Mouse (Mus musculus): ENCODE results near the gene Gatad1.
"Not testable (repeated sequence)": the region's sequence is repeated elsewhere in the genome, so short reads cannot be mapped to it uniquely, and the experiment has no call there.

The Gatad1 gene

GRCm38 (mm10) chr5:3657085-3657484 is at the start of gene Gatad1:
Gene Gatad1, minus strand, starts transcription at chr5:3657185.
- DNase-seq (ENCODE audit: low spot score): no peak

GRCm38 (mm10) chr5:3702180-3702579 is 45.2 kb upstream of the Gatad1 start:
- no peak for DNase-seq (ENCODE audit: low spot score)

- no peak for DNase-seq (ENCODE audit: low spot score)
Observed at GRCm38 (mm10) chr5:3700025-3700424, 43.0 kb upstream of the Gatad1 start.

- no peak for DNase-seq (ENCODE audit: low spot score)
Observed at GRCm38 (mm10) chr5:3696031-3696430, 39.0 kb upstream of the Gatad1 start.

- DNase-seq (ENCODE audit: low spot score): no peak
Observed at GRCm38 (mm10) chr5:3695191-3695590, 38.2 kb upstream of the Gatad1 start.

- no peak for DNase-seq (ENCODE audit: low spot score)
Observed at GRCm38 (mm10) chr5:3692956-3693355, 36.0 kb upstream of the Gatad1 start.

GRCm38 (mm10) chr5:3691283-3691682 is 34.3 kb upstream of the Gatad1 start:
- DNase-seq (ENCODE audit: low spot score): no peak

GRCm38 (mm10) chr5:3688298-3688697 is 31.3 kb upstream of the Gatad1 start:
- no peak for DNase-seq (ENCODE audit: low spot score)

GRCm38 (mm10) chr5:3669938-3670554 is 13.1 kb upstream of the Gatad1 start:
- DNase-seq (ENCODE audit: low spot score): no peak

GRCm38 (mm10) chr5:3666585-3666984 is 9.6 kb upstream of the Gatad1 start:
- no peak for DNase-seq (ENCODE audit: low spot score)

GRCm38 (mm10) chr5:3665225-3665624 is 8.2 kb upstream of the Gatad1 start:
- no peak for DNase-seq (ENCODE audit: low spot score)

GRCm38 (mm10) chr5:3653801-3654200 is 3.2 kb downstream of the Gatad1 start:
- no peak for DNase-seq (ENCODE audit: low spot score)

GRCm38 (mm10) chr5:3652903-3653575 is 3.9 kb downstream of the Gatad1 start:
- DNase-seq (ENCODE audit: low spot score): not testable (repeated sequence)

GRCm38 (mm10) chr5:3651621-3652020 is 5.4 kb downstream of the Gatad1 start:
- no peak for DNase-seq (ENCODE audit: low spot score)

GRCm38 (mm10) chr5:3650881-3651280 is 6.1 kb downstream of the Gatad1 start, which contains the start of gene Tmbim7:
Gene Tmbim7, plus strand, starts transcription at chr5:3651181.
- DNase-seq (ENCODE audit: low spot score): no peak

GRCm38 (mm10) chr5:3648849-3649210 is 8.2 kb downstream of the Gatad1 start:
- DNase-seq (ENCODE audit: low spot score): no peak

GRCm38 (mm10) chr5:3648206-3648848 is 8.7 kb downstream of the Gatad1 start:
- no peak for DNase-seq (ENCODE audit: low spot score)

- peak; percentile 86 for DNase-seq (ENCODE audit: low spot score)
Observed at GRCm38 (mm10) chr5:3647708-3648121, 9.3 kb downstream of the Gatad1 start.

- DNase-seq (ENCODE audit: low spot score): no peak
Observed at GRCm38 (mm10) chr5:3646991-3647707, 9.8 kb downstream of the Gatad1 start.

- DNase-seq (ENCODE audit: low spot score): no peak
Observed at GRCm38 (mm10) chr5:3646539-3646938, 10.4 kb downstream of the Gatad1 start.

- no peak for DNase-seq (ENCODE audit: low spot score)
Observed at GRCm38 (mm10) chr5:3645326-3645725, 11.7 kb downstream of the Gatad1 start.

- no peak for DNase-seq (ENCODE audit: low spot score)
Observed at GRCm38 (mm10) chr5:3644621-3645020, 12.4 kb downstream of the Gatad1 start.

- DNase-seq (ENCODE audit: low spot score): no peak
Observed at GRCm38 (mm10) chr5:3635286-3635685, 21.7 kb downstream of the Gatad1 start.

Measured in ovary, postnatal 36 days (tissue).